Mouse (Mus musculus) fat pad, adult 2 months (tissue): Measurements from ENCODE around the gene Slc38a7.
"Not testable (repeated sequence)": the region's sequence is repeated elsewhere in the genome, so short reads cannot be mapped to it uniquely, and the experiment has no call there.

Source experiments
- DNase-seq: peaks from one replicate; pipeline ENCODE4 v3.0.0-alpha.2; 2011; ENCODE audit warnings: low read depth, low spot score; ENCODE audit errors: extremely low read depth

Gene Slc38a7

GRCm38 (mm10) chr8:95808631-95809030 is 44.7 kb downstream of the Slc38a7 start:
- DNase-seq: no peak

- DNase-seq: peak; percentile 78
Measured at GRCm38 (mm10) chr8:95807861-95808260, 45.5 kb downstream of the Slc38a7 start.

- peak; percentile 76 for DNase-seq
Measured at GRCm38 (mm10) chr8:95807331-95807843, 46.0 kb downstream of the Slc38a7 start, which contains the start of gene Cnot1. Cnot1 (minus strand) TSS chr8:95807464.

DNA sequence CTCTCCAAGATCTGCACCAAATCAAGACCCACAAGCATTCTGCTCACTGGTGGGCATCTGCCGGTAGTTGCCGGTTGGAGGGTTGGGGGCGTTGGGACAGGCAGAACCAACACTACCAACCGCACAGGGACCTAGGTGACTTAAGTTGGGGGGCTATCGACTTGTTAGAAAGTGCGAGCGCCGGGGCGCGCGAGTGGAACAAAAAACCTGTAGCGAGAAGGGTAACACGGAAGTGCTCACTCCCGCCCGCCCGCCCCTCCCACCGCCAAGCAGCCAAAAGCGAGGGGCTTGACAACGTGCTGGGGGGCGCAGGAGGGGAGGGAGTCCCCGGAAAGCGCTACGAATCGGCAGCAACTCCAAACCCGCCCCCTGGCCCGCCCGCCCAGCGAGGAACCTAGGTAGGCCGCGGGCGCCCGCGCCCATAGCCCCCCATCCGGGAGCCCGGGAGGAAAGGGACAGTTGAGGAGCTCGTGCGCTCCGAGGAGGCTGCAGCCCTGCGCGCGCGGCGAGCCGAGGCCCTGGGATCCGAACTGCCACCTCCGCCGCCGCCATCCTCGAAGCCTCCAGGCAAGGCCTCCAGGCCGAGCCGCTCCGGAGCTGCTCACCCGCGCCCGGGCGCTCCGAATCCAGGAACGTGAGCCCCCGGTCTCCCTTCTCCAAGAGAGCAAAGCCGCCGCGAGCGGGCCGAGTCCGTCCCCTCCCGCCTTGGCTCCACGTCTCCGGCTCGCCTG is 46.7 kb downstream of the Slc38a7 start:
- DNase-seq: no peak

GRCm38 (mm10) chr8:95805482-95805881 is 47.9 kb downstream of the Slc38a7 start:
- no peak for DNase-seq

DNA sequence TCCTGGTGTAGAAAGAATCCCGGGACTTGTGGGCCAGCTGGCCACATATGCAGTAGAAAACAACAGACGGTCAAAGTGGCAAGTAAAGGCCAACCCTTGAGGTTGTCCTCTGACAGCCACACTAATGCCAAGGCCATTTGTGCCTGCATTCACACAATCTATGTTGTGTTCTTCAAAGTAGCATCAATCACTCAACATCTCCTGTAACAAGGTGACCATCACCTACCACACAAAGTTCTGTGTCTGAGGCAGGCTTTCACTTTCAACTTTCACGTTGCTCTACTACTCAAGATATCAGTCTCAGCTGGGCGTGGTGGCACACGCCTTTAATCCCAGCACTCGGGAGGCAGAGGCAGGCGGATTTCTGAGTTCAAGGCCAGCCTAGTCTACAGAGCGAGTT is 51.1 kb downstream of the Slc38a7 start:
- DNase-seq: no peak

DNA sequence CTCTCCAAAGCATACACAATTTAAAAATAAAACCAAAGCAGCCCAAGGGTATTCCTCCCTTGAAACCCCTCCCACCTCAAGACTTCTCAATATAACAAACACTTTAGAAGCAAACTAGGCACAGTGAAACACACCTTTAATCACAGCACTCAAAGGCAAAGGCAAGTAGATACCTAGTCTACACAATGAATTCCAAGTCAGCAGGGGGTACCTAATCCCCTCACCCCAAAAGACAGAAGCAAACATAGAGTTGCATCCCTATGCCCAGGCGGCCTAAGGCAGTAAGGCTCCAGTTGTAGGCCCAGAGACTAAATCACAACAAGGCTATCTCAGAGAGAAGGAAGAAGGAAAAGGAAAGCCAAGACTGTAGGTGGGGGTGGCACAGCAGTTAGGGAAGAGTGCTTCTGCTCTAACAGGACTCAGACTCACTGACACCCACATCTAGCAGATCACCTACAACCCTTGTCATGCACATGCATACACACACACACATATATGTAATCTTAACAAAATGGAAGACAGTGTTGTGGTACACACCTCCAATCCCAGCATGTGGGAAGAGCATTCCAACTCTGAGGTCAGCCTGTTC is 51.8 kb downstream of the Slc38a7 start:
- no peak for DNase-seq

GRCm38 (mm10) chr8:95800353-95800752 is 53.0 kb downstream of the Slc38a7 start:
- no peak for DNase-seq

GRCm38 (mm10) chr8:95799891-95800290 is 53.4 kb downstream of the Slc38a7 start:
- no peak for DNase-seq

- no peak for DNase-seq
Measured at GRCm38 (mm10) chr8:95799117-95799516, 54.2 kb downstream of the Slc38a7 start.

DNA sequence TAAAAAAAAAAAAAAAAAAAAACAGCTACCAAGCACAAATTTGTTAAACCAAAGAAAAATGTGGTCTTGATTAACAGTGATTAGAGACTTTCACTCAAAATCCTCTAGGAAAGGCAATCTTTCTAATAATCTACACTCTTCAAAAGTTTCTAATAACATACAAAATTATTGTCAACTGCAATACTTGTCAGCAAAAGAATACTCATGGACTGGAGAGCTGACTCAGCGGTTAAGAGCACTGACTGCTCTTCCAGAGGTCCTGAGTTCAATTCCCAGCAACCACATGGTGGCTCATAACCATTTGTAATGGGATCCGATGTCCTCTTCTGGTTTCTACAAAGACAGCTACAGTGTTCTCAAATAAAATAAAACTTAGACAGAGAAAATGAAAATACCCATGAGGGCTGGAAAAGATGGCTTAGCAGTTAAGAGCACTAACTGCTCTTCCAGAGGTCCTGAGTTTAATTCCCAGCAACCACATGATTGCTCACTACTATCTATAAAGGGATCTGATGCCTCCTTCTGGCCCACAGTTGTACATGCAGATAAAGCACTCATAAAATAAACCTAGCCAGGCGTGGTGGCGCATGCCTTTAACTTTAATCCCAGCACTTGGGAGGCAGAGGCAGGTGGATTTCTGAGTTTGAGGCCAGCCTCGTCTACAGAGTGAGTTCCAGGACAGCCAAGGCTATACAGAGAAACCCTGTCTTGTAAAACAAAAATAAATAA is 57.8 kb downstream of the Slc38a7 start:
- DNase-seq: not testable (repeated sequence)
